Mouse (Mus musculus) limb, embryonic 10.5 days (tissue): ENCODE measurements at regions not wholly inside any gene's neighbourhood (a gene's known extent, or its start where the extent isn't known, plus 50 kb on each side); places are given as distances from the start of the nearest gene placed in this dataset.

Source experiments
- DNase-seq: peaks from one replicate; pipeline ENCODE4 v3.0.0-alpha.2; 2017; ENCODE audit warnings: low spot score
- H3K27ac ChIP-seq: fragments of 300-500 bp; sonication (generic); 2 replicates; pipeline ENCODE4 v1.5.1; 2016; ENCODE audit warnings: mild to moderate bottlenecking
- H3K27me3 ChIP-seq: fragments of 300-500 bp; sonication (generic); 2 replicates; pipeline ENCODE4 v1.6.1; 2016; ENCODE audit warnings: low read depth, mild to moderate bottlenecking; ENCODE audit not compliant: poor library complexity, severe bottlenecking
- H3K36me3 ChIP-seq: fragments of 300-500 bp; sonication (generic); 2 replicates; pipeline ENCODE4 v1.6.1; 2016; ENCODE audit warnings: mild to moderate bottlenecking, moderate library complexity
- H3K4me1 ChIP-seq: fragments of 300-500 bp; sonication (generic); 2 replicates; pipeline ENCODE4 v1.6.1; 2016
- H3K4me3 ChIP-seq: fragments of 300-500 bp; sonication (generic); 2 replicates; pipeline ENCODE4 v1.5.1; 2016; ENCODE audit warnings: mild to moderate bottlenecking, moderate library complexity
- H3K9me3 ChIP-seq: fragments of 300-500 bp; sonication (generic); replicated peaks from 2 replicates; pipeline ENCODE4 v1.6.1; 2016; ENCODE audit warnings: mild to moderate bottlenecking
- WGBS: fragments of 180-500 bp; shearing (Covaris S2); methylation state at CpG from one replicate; pipeline ENCODE4 v1.1.7; 2016; 5-methylcytosine and 5-hydroxymethylcytosine counted together

DNA sequence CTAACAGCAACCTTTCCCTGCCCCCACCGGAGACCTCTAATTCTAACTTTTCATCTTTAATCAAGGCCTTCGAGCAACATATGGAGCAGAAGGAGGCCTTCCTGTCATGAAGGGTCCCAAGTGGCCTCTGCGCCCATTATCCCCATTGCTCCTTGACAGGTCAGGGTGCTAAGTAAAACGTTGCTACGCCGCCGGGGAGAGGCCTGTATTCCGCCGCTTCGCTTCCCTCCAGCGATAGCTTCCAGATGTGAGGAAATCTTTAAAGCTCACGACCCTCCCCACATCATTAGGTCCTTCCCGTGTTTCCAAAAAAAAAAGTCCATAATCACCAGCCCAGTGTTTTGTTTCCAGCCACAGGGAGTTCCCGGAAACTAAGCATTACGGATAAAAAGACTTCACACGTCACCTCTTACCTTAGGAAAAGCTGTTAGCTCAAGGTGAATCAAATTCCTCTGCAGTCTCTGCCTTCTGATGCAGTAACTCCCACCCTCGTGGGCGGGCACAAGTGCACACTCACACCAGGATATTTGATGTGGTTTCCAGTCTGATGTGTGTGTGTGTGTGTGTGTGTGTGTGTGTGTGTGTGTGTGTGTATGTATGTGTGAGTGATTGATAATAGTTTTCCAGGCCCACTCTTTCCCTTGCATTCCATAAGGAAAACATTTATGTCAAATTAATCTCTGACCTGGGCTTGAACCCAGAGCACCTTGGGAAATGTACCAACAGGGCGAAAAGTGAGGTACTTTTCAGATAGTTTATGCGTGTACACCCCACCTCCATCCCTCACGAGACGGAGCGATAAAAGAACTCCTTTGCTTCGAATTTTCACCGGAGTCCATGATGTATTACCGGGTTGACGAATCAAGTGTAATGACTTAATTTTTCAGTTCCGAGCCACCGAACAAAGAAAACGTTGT, 107.5 kb downstream of the Gm45692 start:
- H3K36me3 ChIP-seq: no peaks in the 10 kb centered on the region
- peak overlapping the region; percentile 67 for H3K27ac ChIP-seq
- DNase-seq: peak; percentile 79
- H3K27me3 ChIP-seq: no peaks in the 10 kb centered on the region
- H3K4me1 ChIP-seq: peaks cover 55% of the 10 kb centered on the region
- H3K9me3 ChIP-seq: no peaks in the 10 kb centered on the region
- 23% methylated on average over 30 of the region's 30 CpGs for WGBS
- H3K4me3 ChIP-seq: peak overlapping the region; percentile 29

GRCm38 (mm10) chr8:26227529-26227895, 108.2 kb downstream of the Gm45692 start:
- 30% methylated on average over 5 of the region's 5 CpGs for WGBS

GRCm38 (mm10) chr8:26229548-26229947, 110.2 kb downstream of the Gm45692 start:
- Histone ChIP-seq H3K27ac (no peak overlapping the region), H3K36me3 (no peaks in the 10 kb centered on the region), H3K27me3 (no peaks in the 10 kb centered on the region), H3K9me3 (0 out of 2 replicates have a peak, but pooled peaks cover 2% of the 10 kb centered on the region), H3K4me1 (peaks cover 49% of the 10 kb centered on the region), H3K4me3 (no peak overlapping the region)
- peak; percentile 27 for DNase-seq
- 94% methylated on average over 8 of the region's 8 CpGs for WGBS

More at GRCm38 (mm10) chr8:26227529-26227895, 108.2 kb downstream of the Gm45692 start:
- Histone ChIP-seq H3K9me3 (no peaks in the 10 kb centered on the region), H3K27me3 (no peaks in the 10 kb centered on the region), H3K36me3 (no peaks in the 10 kb centered on the region), H3K4me1 (peaks cover 55% of the 10 kb centered on the region), H3K4me3 (no peak overlapping the region), H3K27ac (peak overlapping the region; percentile 67)
- peak; percentile 36 for DNase-seq

DNA sequence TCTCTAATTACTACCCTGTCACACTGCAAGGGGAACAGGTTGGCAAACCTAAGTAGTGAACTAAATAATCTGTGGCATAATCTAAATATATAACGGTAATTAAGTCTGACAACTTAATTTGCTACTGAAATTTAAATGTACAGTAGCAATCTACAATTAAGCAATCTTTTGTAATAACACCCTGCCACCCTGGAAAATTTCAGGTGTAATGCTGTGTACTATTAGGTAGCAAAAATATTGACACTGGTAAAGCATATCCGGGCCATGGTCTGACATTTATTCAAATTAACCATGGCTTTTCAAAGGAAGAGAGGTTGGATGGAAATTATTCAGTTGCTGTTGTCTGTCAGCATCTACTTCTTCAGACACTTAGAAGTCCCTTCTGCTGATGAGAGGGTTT, 119.7 kb downstream of the Gm45692 start:
- WGBS: 87% methylated on average over 2 of the region's 2 CpGs
- H3K27me3 ChIP-seq: no peaks in the 10 kb centered on the region; the same call in 1 of the 2 replicates
- H3K4me1 ChIP-seq: no peaks in the 10 kb centered on the region
- no peak overlapping the region for H3K4me3 ChIP-seq
- H3K27ac ChIP-seq: no peak overlapping the region
- DNase-seq: no peak
- H3K9me3 ChIP-seq: 0 out of 2 replicates have a peak, but pooled peaks cover under 1% of the 10 kb centered on the region
- H3K36me3 ChIP-seq: no peaks in the 10 kb centered on the region

GRCm38 (mm10) chr8:26239604-26240003, 120.3 kb downstream of the Gm45692 start:
- no peak overlapping the region for H3K27ac ChIP-seq
- no peaks in the 10 kb centered on the region for H3K36me3 ChIP-seq
- H3K9me3 ChIP-seq: no peaks in the 10 kb centered on the region
- no peak overlapping the region for H3K4me3 ChIP-seq
- 82% methylated on average over 4 of the region's 4 CpGs for WGBS
- no peak for DNase-seq
- no peaks in the 10 kb centered on the region; the same call in 1 of the 2 replicates for H3K27me3 ChIP-seq
- no peaks in the 10 kb centered on the region for H3K4me1 ChIP-seq

DNA sequence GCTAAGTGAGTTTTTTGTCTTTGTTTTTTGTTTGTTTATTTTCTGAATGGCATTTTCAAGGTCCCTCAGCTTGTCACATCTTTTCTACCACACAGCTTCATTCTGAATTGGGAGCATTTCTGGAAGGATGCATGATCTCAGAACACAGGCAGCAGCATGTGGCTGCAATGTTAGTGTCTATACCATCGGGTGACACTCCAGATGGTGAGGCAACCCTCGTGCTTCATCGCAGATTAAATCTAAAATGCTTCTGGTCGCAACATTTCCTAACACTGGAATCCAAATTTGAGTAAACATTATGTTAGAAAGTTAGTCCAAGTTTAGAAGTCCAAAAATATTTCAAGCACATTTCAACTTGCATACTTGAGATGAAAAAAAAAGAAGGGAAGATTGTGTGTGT, 124.4 kb downstream of the Gm45692 start:
- no peaks in the 10 kb centered on the region for H3K9me3 ChIP-seq
- no peak for DNase-seq
- 89% methylated on average over 4 of the region's 4 CpGs for WGBS
- no peaks in the 10 kb centered on the region for H3K36me3 ChIP-seq
- H3K4me3 ChIP-seq: no peak overlapping the region
- no peak overlapping the region for H3K27ac ChIP-seq
- peaks cover 6% of the 10 kb centered on the region; the same call in 1 of the 2 replicates for H3K4me1 ChIP-seq
- H3K27me3 ChIP-seq: no peaks in the 10 kb centered on the region; the same call in 1 of the 2 replicates

DNA sequence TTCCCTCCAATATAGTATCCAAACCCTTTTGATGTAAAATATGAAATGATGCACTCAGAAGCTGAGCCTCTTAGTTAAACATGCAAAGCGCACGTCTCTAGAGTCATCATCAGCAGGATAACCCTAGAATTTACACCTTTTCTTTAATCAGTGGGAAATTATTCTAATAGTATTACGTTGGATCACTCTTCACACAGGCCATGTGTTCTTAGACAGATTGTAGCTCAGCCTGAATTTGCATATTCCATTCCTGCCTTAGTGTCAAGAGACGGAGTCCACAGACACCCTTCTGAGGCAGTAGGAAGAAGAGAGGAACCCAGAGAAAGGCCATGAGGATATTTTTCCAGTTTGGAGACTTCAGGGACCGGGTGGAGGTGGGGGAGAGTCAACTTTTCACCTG, 125.0 kb downstream of the Gm45692 start:
- WGBS: 85% methylated on average over 5 of the region's 5 CpGs
- H3K36me3 ChIP-seq: no peaks in the 10 kb centered on the region
- H3K9me3 ChIP-seq: no peaks in the 10 kb centered on the region
- DNase-seq: no peak
- H3K4me1 ChIP-seq: peaks cover 6% of the 10 kb centered on the region; the same call in 1 of the 2 replicates
- no peaks in the 10 kb centered on the region; the same call in 1 of the 2 replicates for H3K27me3 ChIP-seq
- H3K4me3 ChIP-seq: no peak overlapping the region
- no peak overlapping the region for H3K27ac ChIP-seq

- DNase-seq: peak; percentile 29
- Histone ChIP-seq H3K27me3 (no peaks in the 10 kb centered on the region), H3K4me3 (no peak overlapping the region), H3K9me3 (no peaks in the 10 kb centered on the region; the same call in 1 of the 2 replicates), H3K27ac (no peak overlapping the region), H3K36me3 (no peaks in the 10 kb centered on the region), H3K4me1 (0 out of 2 replicates have a peak, but pooled peaks cover 7% of the 10 kb centered on the region)
- WGBS: 21% methylated on average over 6 of the region's 6 CpGs
Measured at GRCm38 (mm10) chr8:26255191-26255669, 135.9 kb downstream of the Gm45692 start.

DNA sequence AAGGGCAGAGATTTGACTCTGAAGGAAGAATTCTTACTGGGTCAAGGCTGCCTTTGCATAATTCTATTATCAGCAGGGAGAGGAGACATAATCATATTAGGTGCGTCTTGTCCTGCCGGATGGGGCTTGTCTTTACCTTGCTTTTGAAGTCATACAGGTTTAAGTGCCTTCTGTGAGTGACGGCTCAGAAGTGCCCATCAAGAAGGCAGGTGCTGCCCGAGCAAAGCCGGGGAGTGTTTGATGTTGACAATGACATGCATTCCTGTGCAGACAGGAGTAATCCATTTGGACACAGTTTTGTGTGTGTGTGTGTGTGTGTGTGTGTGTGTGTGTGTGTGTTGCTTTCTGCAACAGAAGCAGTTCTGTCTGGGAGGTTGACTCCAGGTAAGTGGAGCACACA, 141.0 kb downstream of the Gm45692 start:
- no peak overlapping the region for H3K27ac ChIP-seq
- H3K4me1 ChIP-seq: peaks cover 30% of the 10 kb centered on the region
- 59% methylated on average over 5 of the region's 5 CpGs for WGBS
- no peaks in the 10 kb centered on the region for H3K36me3 ChIP-seq
- H3K4me3 ChIP-seq: no peak overlapping the region
- no peaks in the 10 kb centered on the region for H3K27me3 ChIP-seq
- DNase-seq: peak; percentile 30
- H3K9me3 ChIP-seq: no peaks in the 10 kb centered on the region

GRCm38 (mm10) chr8:26262536-26262935, 143.2 kb downstream of the Gm45692 start:
- H3K27ac ChIP-seq: no peak overlapping the region
- H3K4me3 ChIP-seq: no peak overlapping the region
- peaks cover 49% of the 10 kb centered on the region for H3K4me1 ChIP-seq
- WGBS: 69% methylated on average over 10 of the region's 10 CpGs
- no peaks in the 10 kb centered on the region for H3K36me3 ChIP-seq
- peak; percentile 32 for DNase-seq
- no peaks in the 10 kb centered on the region for H3K9me3 ChIP-seq
- H3K27me3 ChIP-seq: no peaks in the 10 kb centered on the region

DNA sequence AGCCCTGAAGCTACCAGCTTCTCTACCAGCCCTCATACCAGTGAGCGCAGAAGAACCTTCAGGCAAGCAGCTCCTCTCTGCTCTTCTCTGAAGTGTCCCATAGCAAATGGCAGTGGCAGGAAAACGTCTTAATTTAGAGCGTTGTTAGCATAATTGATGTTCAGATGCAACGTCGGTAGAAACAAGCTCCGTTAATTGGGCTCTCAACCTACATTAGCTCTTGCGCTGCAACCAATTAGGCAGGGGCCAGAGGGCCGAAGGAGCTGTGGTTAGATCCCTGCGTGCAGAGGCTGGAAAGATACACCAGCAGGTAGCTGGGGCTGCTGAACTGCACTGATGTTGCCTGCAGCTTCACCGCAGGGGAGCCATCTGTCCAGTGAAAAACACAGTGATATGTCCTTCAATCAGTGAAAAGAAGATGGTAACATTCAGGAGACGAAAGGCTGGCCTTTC, 145.6 kb downstream of the Gm45692 start:
- Histone ChIP-seq H3K27me3 (no peaks in the 10 kb centered on the region), H3K9me3 (no peaks in the 10 kb centered on the region), H3K4me3 (peak overlapping the region; percentile 30), H3K4me1 (peaks cover 71% of the 10 kb centered on the region), H3K36me3 (no peaks in the 10 kb centered on the region), H3K27ac (peak overlapping the region; percentile 87)
- WGBS: 14% methylated on average over 11 of the region's 11 CpGs
- DNase-seq: peak; percentile 68

DNA sequence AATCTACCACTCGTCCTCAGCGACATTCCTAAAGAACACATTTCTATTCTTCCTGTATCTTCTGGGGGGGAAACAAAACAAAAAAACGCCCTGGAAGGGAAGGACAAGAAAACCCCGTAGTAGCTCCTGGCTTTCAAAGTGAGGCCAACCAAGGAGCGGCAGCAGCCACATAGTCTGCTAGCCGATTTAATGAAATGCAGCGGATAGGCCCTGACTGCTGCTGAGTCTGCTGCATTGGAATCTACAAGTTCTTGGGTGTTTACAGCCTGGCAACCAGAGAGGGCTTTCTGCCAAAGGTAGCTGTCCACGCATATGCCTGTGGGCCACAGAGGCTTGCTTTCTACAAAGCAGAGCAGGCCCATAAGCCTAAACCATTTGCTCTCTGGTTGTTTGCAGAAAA, 146.0 kb downstream of the Gm45692 start:
- H3K4me3 ChIP-seq: peak overlapping the region; percentile 30
- no peaks in the 10 kb centered on the region for H3K9me3 ChIP-seq
- peak overlapping the region; percentile 87 for H3K27ac ChIP-seq
- H3K36me3 ChIP-seq: no peaks in the 10 kb centered on the region
- peak; percentile 68 for DNase-seq
- H3K27me3 ChIP-seq: no peaks in the 10 kb centered on the region
- 18% methylated on average over 8 of the region's 8 CpGs for whole genome bisulfite sequencing
- H3K4me1 ChIP-seq: peaks cover 73% of the 10 kb centered on the region

DNA sequence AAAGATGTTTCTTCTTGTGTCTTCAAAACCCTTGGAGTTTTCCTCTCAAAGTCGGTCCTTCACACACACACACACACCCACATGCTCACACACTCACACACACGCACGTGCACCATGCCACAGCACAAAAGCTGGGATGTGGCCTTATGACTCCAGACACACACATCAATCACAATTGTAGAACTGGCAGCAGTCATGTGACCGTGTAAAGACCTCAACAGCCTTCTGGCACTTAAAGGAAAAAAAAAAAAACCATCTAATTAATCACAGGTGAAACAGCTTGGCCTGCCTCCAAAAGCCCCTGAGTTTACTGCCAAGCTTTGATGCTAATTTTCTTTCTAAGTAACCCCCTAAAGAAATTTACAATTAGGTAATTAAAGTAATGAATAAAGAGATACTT, 147.1 kb downstream of the Gm45692 start:
- Histone ChIP-seq H3K9me3 (no peaks in the 10 kb centered on the region), H3K4me3 (peak overlapping the region; percentile 37), H3K36me3 (no peaks in the 10 kb centered on the region), H3K27me3 (no peaks in the 10 kb centered on the region), H3K4me1 (peaks cover 70% of the 10 kb centered on the region), H3K27ac (peak overlapping the region; percentile 87)
- WGBS: 7% methylated on average over 4 of the region's 4 CpGs
- DNase-seq: peak; percentile 76
